Comparison of ENCODE assay signal across 19 mouse cellular contexts in the genomic region with DNA sequence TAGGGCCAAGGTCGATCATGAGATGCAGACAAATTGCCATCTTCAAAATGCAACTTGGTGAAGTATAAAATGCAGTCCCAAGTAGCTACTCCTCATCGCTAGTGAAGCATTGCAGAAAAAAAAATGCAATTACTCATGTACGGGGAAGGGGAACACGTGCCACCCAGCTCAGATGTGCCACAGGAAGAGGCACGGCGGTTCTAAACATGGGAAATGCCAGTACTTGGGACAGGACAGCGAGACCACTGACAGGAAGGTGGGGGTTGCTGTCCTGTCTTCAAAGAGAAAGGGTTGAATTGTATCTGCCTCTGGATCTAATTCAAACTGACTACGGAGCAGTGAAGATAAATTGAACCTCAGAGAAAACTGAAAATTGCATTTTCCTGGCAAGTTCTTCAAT.
DNase-seq lines count a peak whose midpoint lies in the region; ATAC-seq and TF ChIP-seq lines count a peak whose summit lies in the region.
"Had no signal": no experiment of that assay in that cellular context is flagged by ENCODE, and none has a peak within 500 bp of the region (broad histone marks: within the 10 kb centered on the region; RNA-seq: fewer than 3 reads in every experiment).

No protein-coding gene starts in this region.

- H3K9ac ChIP-seq in hindbrain, postnatal 0 days (replicated peaks; ENCODE audit: low read length) = no peak overlapping the region
- H3K9ac ChIP-seq: embryonic facial prominence, embryonic 15.5 days; forebrain, embryonic 13.5 days; limb, embryonic 13.5 days; lung, embryonic 15.5 days; neural tube, embryonic 13.5 days had no signal

- no peaks in the 10 kb centered on the region for H3K36me3 ChIP-seq in hindbrain, postnatal 0 days (ENCODE audit: insufficient read depth, low read length)
- H3K36me3 ChIP-seq: embryonic facial prominence, embryonic 15.5 days; limb, embryonic 13.5 days; lung, embryonic 15.5 days; neural tube, embryonic 13.5 days had no signal

- no peak overlapping the region for H3K4me3 ChIP-seq in hindbrain, postnatal 0 days (ENCODE audit: low read length)
- H3K4me3 ChIP-seq: embryonic facial prominence, embryonic 15.5 days; forebrain, embryonic 13.5 days; limb, embryonic 13.5 days; lung, embryonic 15.5 days; neural tube, embryonic 13.5 days had no signal

- no peak overlapping the region for H3K4me2 ChIP-seq in hindbrain, postnatal 0 days (ENCODE audit: low read depth, low read length)
- H3K4me2 ChIP-seq: embryonic facial prominence, embryonic 15.5 days; forebrain, embryonic 13.5 days; heart, embryonic 11.5 days; limb, embryonic 13.5 days; lung, embryonic 15.5 days; neural tube, embryonic 13.5 days had no signal

- no peak overlapping the region for H3K27ac ChIP-seq in hindbrain, postnatal 0 days
- H3K27ac ChIP-seq: embryonic facial prominence, embryonic 15.5 days; forebrain, embryonic 13.5 days; limb, embryonic 13.5 days; lung, embryonic 15.5 days; neural tube, embryonic 13.5 days had no signal

- WGBS in hindbrain, postnatal 0 days = 64% methylated on average over 8 of the region's 8 CpGs

- no peak for TF ChIP-seq CTCF in hindbrain, postnatal 0 days (IDR thresholded peaks at IDR 0.05; ENCODE audit: low read depth)

- peak; percentile 28; the same call in 1 of the 2 replicates for ATAC-seq in neutrophil, adult 5-6 weeks (ENCODE audit: extremely low read depth, insufficient number of reproducible peaks, low FRiP score, poor library complexity, severe bottlenecking)
- ATAC-seq in frontal cortex, adult (ENCODE audit: low TSS enrichment) = no peak
- ATAC-seq in hindbrain, postnatal 0 days = no peak
- ATAC-seq: forebrain, embryonic 13.5 days; intestine, postnatal 0 days had no signal

- H3K9me3 ChIP-seq in hindbrain, postnatal 0 days (ENCODE audit: low read length) = no peaks in the 10 kb centered on the region
- H3K9me3 ChIP-seq: embryonic facial prominence, embryonic 15.5 days; forebrain, embryonic 13.5 days; limb, embryonic 13.5 days; lung, embryonic 15.5 days; neural tube, embryonic 13.5 days had no signal

- DNase-seq in adrenal gland, adult 2 months = peak; percentile 33
- no peak for DNase-seq in adrenal gland, postnatal 36 days
- peak; percentile 8 to 44 for DNase-seq in thymus, adult 18-20 months
- no peak for DNase-seq in thymus, postnatal 10 days (ENCODE audit: low spot score in 2 of 2)
- DNase-seq in right cerebral cortex, postnatal 36 days (ENCODE audit: low spot score in 2 of 2) = no peak
- DNase-seq in hindbrain, postnatal 0 days (ENCODE audit: low spot score) = no peak
- DNase-seq: cerebellum, adult 11 months; heart, postnatal 4 days; kidney, postnatal 4 days; right cerebral cortex, adult 18-20 months had no signal

- H3K27me3 ChIP-seq in hindbrain, postnatal 0 days (ENCODE audit: insufficient read depth, low read length) = no peaks in the 10 kb centered on the region
- H3K27me3 ChIP-seq: embryonic facial prominence, embryonic 15.5 days; forebrain, embryonic 13.5 days; lung, embryonic 15.5 days; neural tube, embryonic 13.5 days had no signal

- H3K4me1 ChIP-seq in hindbrain, postnatal 0 days (ENCODE audit: insufficient read depth, low read length) = no peaks in the 10 kb centered on the region
- H3K4me1 ChIP-seq: embryonic facial prominence, embryonic 15.5 days; limb, embryonic 13.5 days had no signal

Comparison
In these comparisons a context has a peak if more than half of its experiments do, and no peak if none do; other contexts are left out.
1. DNase-seq: peak in adrenal gland, adult 2 months (single experiment) and thymus, adult 18-20 months (2 of 2); none in adrenal gland, postnatal 36 days (0 of 2), thymus, postnatal 10 days (0 of 2), right cerebral cortex, postnatal 36 days (0 of 2) and hindbrain, postnatal 0 days (single experiment).